Mouse (Mus musculus): ENCODE measurements at regions not wholly inside any gene's neighbourhood (a gene's known extent, or its start where the extent isn't known, plus 50 kb on each side); places are given as distances from the start of the nearest gene placed in this dataset.

GRCm38 (mm10) chr16:62981821-62982220 is 127.7 kb downstream of the Pros1 start:
- TF ChIP-seq POLR2A (IDR thresholded peaks at IDR 0.05; ENCODE audit: control insufficient read depth in 1 of 2, insufficient read depth in 1 of 2, low read depth in 1 of 2, low read length in 2 of 2, poor library complexity in 1 of 2) (no peak), CTCF (IDR thresholded peaks at IDR 0.05 in 2 of 3, conservative IDR thresholded peaks at IDR 0.05 in 1 of 3; ENCODE audit: control insufficient read depth in 1 of 3, insufficient read depth in 1 of 3, low read depth in 2 of 3, low read length in 3 of 3, poor library complexity in 1 of 3, severe bottlenecking in 1 of 3) (no peak), CHD2 (IDR thresholded peaks at IDR 0.05; ENCODE audit: low read length) (no peak), ZNF384 (IDR thresholded peaks at IDR 0.05; ENCODE audit: low read depth, low read length) (no peak), MAFK (IDR thresholded peaks at IDR 0.05; ENCODE audit: borderline replicate concordance, low read depth, low read length) (no peak), TAL1 (IDR thresholded peaks at IDR 0.05; ENCODE audit: low read length) (no peak), ZKSCAN1 (IDR thresholded peaks at IDR 0.05; ENCODE audit: low read depth, low read length) (no peak)

Data from MEL (cell line).